Mouse (Mus musculus): ENCODE measurements around the gene Gps1. TPM values are rescaled to one million over a fixed set of nuclear protein-coding genes. Genes with fewer than 3 reads are reported as not detected.
"Not testable (repeated sequence)": the region's sequence is repeated elsewhere in the genome, so short reads cannot be mapped to it uniquely, and the experiment has no call there.

Gps1 gene
- total RNA-seq, 2 experiments from 2014 or later = 141 to 144 TPM

DNA sequence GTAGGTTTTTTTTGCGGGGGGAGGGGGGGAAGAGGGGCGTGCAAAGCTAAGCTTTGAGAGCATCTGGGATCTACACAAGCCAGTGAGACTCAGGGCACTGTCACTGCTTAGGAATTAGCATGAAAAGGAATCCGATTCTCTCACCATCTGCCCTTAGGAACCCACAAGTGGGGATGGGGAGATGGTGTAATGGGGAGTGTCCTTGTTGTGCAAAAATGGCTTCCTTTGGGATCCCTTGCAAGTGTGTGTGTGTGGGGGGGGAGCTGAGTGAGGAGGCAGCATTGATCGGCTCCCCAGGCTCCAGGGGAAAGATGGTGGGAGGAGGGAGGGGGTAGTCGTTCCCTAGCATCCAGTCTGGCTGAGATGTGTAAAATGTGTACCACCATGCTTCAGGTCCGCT lies 6.9 kb upstream of the Gps1 start:
- intact Hi-C loops (cut with DNase I) = loop anchor here (5.0 to 10.0 kb wide), 3 partner anchors 122 to 262 kb away; no protein-coding TSS in a partner anchor
- no peak for DNase-seq (ENCODE audit: low spot score in 2 of 2)

DNA sequence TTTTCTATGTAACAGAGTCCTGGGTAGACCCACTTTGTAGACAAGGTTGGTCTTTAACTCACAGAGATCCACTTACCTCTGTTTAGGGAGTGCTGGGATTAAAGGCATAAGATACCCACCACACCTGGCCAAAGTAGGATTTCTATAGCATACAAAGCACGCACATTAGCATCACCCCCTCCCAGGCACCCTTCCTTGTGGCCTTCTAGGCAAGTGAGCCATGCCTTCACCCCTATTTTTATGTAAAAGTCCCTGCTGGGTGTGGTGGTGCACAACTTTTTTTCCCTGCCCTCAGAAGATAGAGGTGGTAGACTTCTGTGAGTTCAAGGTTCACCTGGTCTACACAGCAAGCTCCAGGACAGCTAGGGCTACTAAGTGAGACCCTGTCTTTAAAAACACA lies 4.2 kb upstream of the Gps1 start:
- no peak for DNase-seq (ENCODE audit: low spot score in 2 of 2)
- intact Hi-C loops (cut with DNase I) = loop anchor here (5.0 to 10.0 kb wide), 3 partner anchors 125 to 265 kb away; no protein-coding TSS in a partner anchor

DNA sequence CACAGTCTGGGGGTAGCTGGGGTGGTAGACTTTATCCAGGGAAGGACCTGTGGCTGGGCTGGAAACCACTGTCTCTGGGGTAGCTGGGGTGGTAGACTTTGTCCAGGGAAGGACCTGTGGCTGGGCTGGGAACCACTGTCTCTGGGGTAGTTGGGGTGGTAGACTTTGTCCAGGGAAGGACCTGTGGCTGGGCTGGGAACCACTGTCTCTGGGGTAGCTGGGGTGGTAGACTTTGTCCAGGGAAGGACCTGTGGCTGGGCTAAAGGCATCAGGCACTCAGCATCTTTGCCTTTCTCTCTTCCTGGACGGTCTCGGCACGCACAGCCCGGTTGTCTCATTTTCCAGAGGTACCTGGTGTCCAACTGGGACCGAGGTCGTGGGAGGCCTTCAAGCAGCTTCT lies 2.7 kb upstream of the Gps1 start:
- DNase-seq (ENCODE audit: low spot score in 2 of 2); intact Hi-C loops (cut with DNase I): not testable (repeated sequence)

DNA sequence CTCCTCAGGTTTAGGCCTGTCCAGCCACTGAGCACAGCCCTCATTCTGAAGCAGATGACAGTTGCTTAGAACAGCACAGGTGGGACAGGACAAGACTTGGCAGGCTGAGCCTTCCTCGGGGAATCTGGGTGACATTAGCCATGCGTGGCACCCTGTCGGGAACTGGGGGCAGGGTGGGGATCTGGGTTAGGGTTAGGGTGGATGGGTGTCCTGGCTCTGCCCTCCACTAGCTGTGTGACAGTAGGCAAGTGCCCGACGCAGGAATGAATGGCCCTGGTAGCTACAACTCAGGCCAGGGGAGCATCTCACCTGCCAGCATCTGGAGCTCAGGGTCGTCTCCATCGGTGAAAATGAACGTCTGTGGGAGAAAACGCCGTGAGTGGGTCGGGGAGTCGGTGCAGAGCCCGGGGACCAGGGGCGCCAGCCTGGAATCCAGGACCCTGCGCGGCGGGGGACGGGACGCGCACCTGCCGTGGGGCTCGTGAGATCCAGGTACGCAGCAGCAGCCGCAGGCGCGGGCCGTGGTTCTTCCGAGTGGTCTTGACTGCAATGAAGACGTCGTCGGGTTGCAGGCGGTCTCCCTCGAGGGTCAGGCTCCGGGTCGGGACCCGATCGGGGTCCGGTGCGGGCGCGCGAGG lies 527 bp upstream of the Gps1 start:
- intact Hi-C loops (cut with DNase I) = no loop called here
- no peak for DNase-seq (ENCODE audit: low spot score in 2 of 2)

DNA sequence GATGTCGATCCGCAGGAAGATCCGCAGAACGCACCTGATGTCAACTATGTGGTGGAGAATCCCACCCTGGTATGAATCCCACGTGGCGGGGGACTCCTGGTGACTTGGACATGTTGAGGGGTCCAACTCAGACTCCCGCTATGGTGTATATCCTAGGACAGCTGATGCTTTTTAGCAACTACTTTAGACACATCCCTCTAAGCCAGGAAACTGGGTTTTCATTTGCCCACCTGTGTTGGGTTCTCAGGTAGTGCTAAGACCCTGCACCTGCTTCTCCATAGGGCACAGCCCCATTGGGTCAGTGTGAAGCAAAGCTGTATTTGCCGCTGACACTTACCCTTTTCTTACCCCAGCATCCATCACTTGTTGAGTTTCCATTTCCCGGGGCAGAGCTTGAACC lies 1.1 kb downstream of the Gps1 start:
- intact Hi-C loops (cut with DNase I) = no loop called here
- DNase-seq (ENCODE audit: low spot score in 2 of 2) = no peak

DNA sequence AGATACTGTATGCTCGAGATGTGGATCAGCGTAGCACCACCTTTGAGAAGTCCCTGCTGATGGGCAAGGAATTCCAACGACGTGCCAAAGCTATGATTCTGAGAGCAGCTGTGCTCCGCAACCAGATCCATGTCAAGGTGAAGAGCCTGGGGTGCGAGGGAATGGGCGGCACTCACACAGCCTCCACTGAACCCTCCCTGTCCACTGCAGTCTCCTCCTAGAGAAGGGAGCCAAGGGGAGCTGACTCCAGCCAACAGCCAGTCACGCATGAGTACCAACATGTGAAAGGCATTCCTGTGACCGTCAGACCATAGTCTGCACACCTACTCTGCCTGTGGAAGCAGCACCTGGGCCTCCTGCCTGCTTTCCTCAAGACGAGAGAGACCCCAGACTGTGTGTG lies 4.4 kb downstream of the Gps1 start:
- DNase-seq (ENCODE audit: low spot score in 2 of 2); intact Hi-C loops (cut with DNase I): not testable (repeated sequence)

DNA sequence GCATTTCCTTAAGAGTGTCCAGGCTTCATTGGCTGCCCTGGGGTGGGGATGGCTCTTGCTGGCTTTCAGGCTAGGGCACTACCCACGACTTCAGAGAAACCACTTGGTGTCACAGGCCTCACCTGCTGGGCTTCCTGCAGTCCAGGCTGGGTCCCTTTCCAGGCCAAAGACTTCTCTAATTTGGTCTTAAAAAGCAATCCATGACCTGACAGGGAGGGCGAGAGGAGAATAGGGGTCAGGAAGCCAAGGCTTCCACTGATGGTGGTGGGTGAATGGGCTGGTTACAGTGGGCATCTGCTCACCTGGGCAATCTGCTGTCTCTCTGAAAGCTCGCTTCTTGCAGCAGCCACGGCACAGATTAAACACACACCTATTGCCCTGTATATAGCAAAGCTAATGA lies 5.3 kb downstream of the Gps1 start:
- intact Hi-C loops (cut with DNase I) = no loop called here
- DNase-seq (ENCODE audit: low spot score in 2 of 2) = no peak

DNA sequence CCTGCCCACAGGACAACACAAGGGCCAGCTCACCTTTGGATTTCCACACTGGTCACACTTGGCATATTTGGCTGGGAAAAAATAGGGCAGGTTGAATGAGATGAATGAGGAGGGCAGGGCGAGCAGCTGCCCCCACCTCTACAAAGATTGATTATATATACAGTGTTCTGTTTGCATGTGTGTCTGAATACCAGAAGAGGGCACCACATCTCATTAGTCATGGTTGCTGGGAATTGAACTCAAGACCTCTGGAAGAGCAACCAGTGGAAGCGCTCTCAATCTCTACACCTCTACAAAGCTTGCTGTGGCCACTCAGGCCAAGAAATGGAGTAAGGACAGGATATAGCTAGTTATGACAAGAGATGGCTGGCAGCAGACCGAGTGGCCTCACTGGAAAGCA lies 5.7 kb downstream of the Gps1 start:
- DNase-seq (ENCODE audit: low spot score in 2 of 2) = no peak
- intact Hi-C loops (cut with DNase I) = no loop called here

DNA sequence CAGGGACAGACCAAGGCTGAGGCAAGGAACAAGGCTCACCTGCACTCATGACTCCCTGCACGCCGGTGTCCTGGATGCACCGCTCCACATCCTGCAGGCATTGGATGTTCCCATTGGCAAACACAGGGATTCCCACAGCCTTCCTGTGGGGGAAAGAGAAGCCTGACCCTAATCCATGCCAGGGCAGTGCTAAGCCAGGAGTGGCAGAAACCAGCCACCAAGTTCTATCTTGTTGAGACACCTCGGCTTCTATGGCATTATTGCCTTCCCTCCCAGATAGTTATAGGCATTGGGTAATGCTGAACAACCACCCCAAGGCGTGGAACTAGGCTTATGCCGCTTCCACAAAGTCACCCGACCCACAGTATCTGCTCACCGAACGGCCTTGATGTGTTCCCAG lies 8.6 kb downstream of the Gps1 start:
- intact Hi-C loops (cut with DNase I) = no loop called here
- DNase-seq (ENCODE audit: low spot score in 2 of 2) = no peak

DNA sequence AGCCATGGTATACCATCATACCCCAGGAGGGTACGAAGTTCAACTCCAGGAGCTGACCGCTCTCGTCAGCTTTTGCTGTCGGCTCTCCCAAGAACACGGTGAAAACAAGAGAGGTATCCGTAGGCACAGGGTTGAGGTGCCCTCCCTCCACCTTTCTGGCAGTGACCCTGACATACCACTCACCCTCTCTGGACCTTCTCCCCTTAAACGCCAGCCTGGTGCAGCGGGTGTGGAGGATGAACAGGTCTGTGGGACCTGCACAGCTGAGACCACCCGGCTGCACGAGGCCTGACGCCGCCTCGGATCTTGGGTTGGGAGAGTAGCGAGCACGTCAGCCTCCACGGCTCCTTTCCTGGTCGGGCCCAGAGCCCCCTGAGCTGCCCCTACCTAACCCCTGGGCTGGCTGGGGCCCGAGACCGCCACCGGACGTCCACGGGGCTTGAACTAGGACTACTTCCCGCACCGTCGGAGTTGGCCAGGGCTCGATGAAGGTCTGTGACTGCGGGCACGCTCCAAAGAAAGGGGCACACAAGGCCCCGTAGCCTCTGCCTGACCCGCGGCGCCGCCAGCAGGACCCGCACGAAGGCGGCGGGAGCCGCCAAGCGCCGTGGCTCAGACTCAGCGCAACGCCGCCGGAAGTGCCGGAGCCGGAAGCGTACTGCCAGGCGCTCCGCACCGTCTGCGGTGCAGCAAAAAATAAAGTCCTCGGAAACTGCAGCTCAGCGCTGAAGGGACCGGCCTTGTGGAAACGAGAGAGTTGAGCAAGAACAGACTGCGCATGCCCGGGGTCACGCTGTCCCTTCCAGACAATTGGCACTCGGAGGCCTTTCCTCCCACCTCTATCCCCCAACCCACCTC lies 11.9 kb downstream of the Gps1 start, which contains the start of gene Dus1l:
TSS of gene Dus1l (minus strand) at position 648 of the 858 bp plus-strand sequence.
- intact Hi-C loops (cut with DNase I) = no loop called here
- peak; percentile 96 to 99 for DNase-seq (ENCODE audit: low spot score in 2 of 2)

DNA sequence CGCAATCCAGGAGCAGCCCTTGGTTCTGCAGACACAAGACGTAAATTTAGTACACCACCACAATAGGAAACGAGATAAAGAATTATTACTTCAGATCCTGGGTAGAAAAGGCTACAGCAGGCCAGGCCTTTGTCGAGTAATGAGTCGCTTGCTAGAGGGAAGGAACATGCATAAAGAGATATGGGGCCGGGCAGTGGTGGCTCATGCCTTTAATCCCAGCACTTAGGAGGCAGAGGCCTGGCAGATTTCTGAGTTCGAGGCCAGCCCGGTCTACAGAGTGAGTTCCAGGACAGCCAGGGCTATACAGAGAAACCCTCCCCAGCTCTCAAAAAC lies 12.5 kb downstream of the Gps1 start:
- DNase-seq (ENCODE audit: low spot score in 2 of 2) = no peak
- intact Hi-C loops (cut with DNase I) = no loop called here

DNA sequence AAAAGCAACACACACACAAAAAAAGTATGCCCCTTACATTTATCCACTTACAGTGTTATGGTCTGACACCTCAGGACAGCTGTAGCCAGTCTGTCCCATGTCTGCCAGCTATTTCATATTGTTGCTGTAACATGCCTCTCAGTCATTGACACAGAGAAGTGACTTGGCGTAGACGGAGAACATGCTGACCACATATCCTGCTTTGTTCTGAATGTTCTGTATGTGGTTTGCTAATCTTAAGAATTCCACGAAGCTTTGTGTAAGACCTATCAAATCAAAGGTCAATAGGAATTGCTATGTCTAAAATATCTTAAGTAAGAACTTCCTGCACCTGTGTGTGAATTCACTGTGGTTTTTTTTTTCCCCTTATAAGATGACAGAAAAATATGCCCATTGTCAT lies 14.2 kb downstream of the Gps1 start:
- DNase-seq (ENCODE audit: low spot score in 2 of 2) = no peak
- intact Hi-C loops (cut with DNase I) = no loop called here

DNA sequence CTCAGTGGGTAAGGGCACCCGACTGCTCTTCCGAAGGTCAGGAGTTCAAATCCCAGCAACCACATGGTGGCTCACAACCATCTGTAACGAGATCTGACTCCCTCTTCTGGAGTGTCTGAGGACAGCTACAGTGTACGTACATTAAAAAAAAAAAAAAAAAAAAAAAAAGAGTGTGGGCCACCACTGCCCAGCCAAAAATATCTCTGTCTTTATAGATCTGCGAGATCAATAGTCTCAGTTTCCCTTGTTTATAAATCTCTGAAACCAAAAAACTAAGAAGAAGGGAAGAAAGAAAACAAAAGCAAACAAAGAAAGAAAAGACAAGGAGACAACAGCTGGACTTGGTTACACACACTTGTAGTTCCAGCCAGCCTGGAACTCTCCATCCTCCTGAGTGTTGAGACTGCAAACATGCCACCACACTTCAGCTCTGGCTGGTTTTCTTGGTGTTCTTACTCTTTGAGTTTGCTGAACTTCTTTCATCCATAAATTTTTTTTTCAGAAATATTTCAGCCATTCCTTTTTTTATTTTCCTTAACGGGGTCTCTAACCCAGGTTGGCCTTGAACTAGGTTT lies 15.3 kb downstream of the Gps1 start:
- intact Hi-C loops (cut with DNase I) = no loop called here
- no peak for DNase-seq (ENCODE audit: low spot score in 2 of 2)

DNA sequence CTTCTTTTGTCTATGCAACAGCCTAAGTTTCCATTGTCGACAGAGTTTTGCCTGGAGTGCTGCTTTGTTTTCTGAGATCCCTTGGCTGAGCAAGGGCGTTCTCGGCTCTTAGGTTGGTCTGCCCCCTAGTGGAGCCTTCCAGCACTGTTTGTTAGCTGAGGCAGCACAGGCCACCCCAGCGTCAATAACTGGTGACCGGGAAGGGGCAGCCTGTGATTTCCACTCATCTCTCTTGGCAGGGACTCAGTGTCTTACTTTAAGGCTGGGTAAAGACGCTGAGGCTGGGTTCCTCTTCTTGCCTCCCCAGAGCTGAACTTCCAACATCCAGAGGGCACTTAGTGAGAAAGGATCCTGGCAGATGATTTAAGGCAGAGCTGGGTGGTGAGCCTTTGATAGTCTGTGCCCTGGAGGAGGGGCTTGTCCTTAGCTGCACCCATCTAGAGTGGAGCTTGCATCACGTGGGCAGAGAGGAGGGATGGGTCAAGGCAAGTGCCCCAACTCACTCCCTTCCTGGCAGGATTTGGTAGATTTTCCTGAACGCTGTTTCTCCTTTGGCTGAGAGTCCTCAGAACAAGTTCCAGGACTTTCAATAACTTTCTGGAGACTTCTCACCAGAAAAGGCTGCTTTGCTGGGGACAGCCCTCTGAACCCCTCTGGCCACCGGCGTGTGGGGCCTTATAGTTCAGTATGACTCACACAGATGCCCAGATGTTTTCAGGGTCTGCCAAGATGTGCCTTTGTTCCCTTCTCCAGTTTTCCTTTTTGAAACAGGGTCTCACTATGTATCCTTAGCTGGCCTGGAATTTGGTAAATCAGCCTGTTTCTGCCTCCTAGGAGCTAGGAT lies 16.2 kb downstream of the Gps1 start:
- DNase-seq (ENCODE audit: low spot score in 2 of 2) = peak; percentile 87 to 90
- intact Hi-C loops (cut with DNase I) = loop anchor here (1.0 kb wide), 1 partner anchor 80 kb away; no protein-coding TSS in a partner anchor

DNA sequence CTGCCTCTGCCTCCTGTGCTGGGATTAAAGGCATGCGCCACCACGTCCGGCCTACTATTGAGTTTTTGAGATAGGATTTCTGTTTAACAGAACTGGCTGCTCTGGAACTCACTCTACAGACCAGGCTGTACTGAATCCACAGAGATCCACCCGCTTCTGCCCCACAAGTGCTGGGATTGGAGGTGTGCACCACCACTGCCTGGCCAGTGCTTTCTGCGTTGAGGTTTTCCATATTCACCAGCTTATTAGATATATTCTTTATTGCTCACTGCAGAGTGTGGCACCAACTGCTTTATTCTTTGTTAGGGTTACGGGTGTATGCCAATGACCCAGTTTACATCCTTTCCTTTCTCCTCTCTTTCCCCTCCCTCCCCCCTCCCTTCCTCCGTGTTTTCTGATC lies 20.2 kb downstream of the Gps1 start:
- no peak for DNase-seq (ENCODE audit: low spot score in 2 of 2)
- intact Hi-C loops (cut with DNase I) = no loop called here

DNA sequence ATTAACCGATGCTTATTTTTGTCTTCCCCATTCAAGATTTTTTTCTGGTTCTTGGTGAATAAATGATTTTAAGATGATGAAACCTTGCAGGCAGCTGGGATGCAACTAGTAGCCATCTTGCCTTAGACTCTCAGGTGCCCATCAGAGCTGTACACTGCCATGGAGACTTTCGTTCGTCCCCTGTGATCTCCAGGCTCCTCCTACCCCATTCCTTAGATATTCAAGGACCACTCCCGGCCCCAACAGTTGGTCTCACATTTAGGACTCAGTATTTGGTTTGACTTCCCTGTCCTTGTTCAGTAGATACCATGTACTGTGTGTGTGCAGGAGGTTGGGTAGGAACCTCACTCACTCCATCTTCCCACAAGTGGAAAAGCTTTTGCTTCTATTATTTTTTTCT lies 20.7 kb downstream of the Gps1 start:
- DNase-seq (ENCODE audit: low spot score in 2 of 2) = no peak
- intact Hi-C loops (cut with DNase I) = no loop called here

DNA sequence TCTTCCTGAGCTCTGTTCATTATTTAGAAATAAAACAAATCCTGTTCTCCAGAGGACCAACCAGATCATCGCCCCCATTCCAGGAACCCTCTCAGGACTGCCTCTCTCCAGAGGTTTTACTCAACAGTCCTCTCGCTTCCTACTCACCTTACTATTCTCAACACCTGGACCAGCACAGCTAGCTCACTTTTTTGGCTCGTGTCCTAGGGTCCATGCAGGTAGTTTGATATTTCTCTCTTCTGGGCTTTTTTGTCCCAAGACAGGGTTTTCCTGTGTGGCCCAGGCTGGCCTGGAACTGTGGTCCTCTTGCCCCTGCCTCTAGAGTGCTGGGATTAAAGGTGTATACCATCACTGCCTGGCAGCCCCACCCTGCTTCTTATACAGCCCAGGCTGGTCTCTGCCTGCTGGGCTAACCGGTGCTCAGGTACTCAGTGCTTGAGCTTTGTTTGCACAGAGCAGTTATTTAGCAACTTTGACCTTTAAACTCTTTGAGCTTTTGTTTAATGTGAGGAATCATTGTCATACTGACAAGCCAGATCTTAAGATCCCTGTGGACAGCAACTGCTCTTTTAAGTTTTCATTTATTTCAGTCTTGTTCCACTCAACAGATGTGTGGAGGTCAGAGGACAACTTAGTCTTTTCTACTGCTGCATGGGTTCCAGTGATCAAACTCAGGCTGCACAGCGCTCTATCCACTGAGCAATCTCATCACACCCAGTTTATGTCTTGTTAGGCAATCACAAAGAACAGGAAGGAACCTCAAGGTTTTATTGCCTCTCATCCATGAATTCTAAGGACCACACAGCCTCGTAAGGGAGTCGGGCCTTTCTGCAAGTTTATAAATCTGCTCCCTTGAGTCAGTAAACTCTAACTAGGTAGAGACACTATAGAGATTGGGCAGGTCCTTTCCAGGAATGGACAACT lies 21.6 kb downstream of the Gps1 start:
- no peak for DNase-seq (ENCODE audit: low spot score in 2 of 2)
- intact Hi-C loops (cut with DNase I) = no loop called here

DNA sequence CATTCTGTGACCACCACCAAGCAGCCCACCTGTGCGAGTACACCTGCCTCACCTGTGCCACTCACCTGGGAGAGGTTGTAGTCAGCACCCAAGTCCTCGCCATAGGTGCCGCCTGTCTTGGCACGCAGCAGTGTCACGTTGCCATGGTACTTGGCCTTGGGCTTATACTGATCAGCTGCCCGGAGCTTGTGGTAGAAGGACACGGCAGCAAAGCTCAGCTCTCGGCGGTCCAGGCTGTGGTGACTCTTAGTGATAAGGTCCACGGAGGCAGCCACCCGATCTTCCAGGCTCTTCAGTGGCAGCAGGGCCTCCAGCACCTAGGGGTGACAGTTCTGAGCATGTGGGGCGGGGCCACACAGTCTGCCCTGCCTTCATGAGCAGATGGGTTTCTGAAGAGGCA lies 23.9 kb downstream of the Gps1 start:
- no peak for DNase-seq (ENCODE audit: low spot score in 2 of 2)
- intact Hi-C loops (cut with DNase I) = no loop called here

DNA sequence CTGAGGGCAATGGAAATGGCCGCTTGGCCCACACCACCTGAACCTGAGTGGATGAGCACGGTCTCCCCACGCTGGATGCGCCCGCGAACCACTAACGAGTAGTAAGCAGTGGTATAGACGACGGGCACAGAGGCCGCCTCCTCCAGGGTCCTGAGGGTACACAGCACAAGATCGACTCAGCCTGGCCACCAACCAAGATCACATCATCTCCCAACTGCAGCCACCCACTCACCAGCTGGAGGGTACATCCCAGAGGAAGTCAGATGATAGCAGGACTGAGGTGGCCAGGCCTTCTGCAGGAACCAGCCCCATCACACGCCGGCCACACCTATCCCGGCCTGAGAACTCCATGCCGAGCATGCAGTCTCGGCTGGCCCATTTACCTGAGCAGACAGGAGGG lies 28.0 kb downstream of the Gps1 start:
- no peak for DNase-seq (ENCODE audit: low spot score in 2 of 2)
- intact Hi-C loops (cut with DNase I) = no loop called here
